Mouse (Mus musculus) embryonic stem cell, embryonic (primary cell): Measurements from ENCODE around the gene Olfr1098.

Source experiments
- CTCF ChIA-PET, 4 experiments: fragments of 300-600 bp in 2 of 4; fragments of 350-600 bp in 2 of 4; sonication (Branson Sonifier 250); formaldehyde crosslinking; loops; one replicate each; lab custom pipeline; 2022; ENCODE audit warnings: inconsistent platforms in 2 of 4; lab: Charles Lee
- POLR2A ChIA-PET, 4 experiments: fragments of 300-600 bp in 2 of 4; fragments of 350-600 bp in 2 of 4; sonication (Branson Sonifier 250); formaldehyde crosslinking; loops; one replicate each; lab custom pipeline; 2022; ENCODE audit warnings: antibody characterized with exemption in 4 of 4, inconsistent platforms in 1 of 4; lab: Charles Lee

The Olfr1098 gene

GRCm38 (mm10) chr2:86924445-86924844, at the start of gene Olfr1098:
Gene Olfr1098 (minus strand): TSS chr2:86924545.
- ChIA-PET CTCF (no interaction called here), POLR2A (no interaction called here)

GRCm38 (mm10) chr2:86960593-86960992, 36.2 kb upstream of the Olfr1098 start, which contains the start of gene Olfr1099:
Gene Olfr1099 (minus strand): TSS chr2:86960693.
- ChIA-PET CTCF (no interaction called here), POLR2A (no interaction called here)

GRCm38 (mm10) chr2:86926557-86926956, 2.2 kb upstream of the Olfr1098 start:
- CTCF ChIA-PET = no interaction called here

GRCm38 (mm10) chr2:86905647-86906046, 18.7 kb downstream of the Olfr1098 start:
- CTCF ChIA-PET = no interaction called here
- POLR2A ChIA-PET = no interaction called here

More at GRCm38 (mm10) chr2:86926557-86926956, 2.2 kb upstream of the Olfr1098 start:
- POLR2A ChIA-PET = no interaction called here

- ChIA-PET POLR2A (no interaction called here), CTCF (no interaction called here)
Observed at GRCm38 (mm10) chr2:86892116-86892515, 32.2 kb downstream of the Olfr1098 start, which contains the start of gene Olfr1097. Gene Olfr1097 (minus strand): TSS chr2:86892216.

- ChIA-PET CTCF (no interaction called here), POLR2A (no interaction called here)
Observed at GRCm38 (mm10) chr2:86874702-86875101, 49.6 kb downstream of the Olfr1098 start, which contains the start of gene Gm13723. Gene Gm13723 (minus strand): TSS chr2:86874802.
